Mouse (Mus musculus) ovary, adult 18-20 months (tissue): ENCODE data around the gene Lhfpl2.

ENCODE experiments used
- DNase-seq: peaks from one replicate; pipeline ENCODE4 v3.0.0; 2022; ENCODE audit warnings: low spot score, mixed read lengths

The Lhfpl2 gene

DNA sequence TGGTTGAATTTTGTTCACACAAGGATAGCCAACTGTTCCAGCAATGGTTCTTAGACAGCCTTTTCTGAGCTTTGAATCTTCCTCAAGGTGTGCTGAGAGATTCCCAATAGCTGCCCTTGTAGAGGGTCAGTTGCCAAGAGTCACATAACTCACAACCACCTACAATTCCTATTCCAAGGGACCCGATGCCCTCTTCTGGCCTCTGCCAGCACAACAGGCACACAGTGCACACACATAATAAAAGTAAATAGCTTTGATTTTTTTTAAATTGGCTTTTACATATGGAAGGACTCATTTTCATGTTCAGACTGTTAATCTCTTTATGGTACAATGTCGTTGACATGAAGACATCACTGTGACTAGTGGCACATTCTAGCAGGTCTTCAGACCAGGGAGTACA is 155.1 kb downstream of the Lhfpl2 start:
- no peak for DNase-seq

DNA sequence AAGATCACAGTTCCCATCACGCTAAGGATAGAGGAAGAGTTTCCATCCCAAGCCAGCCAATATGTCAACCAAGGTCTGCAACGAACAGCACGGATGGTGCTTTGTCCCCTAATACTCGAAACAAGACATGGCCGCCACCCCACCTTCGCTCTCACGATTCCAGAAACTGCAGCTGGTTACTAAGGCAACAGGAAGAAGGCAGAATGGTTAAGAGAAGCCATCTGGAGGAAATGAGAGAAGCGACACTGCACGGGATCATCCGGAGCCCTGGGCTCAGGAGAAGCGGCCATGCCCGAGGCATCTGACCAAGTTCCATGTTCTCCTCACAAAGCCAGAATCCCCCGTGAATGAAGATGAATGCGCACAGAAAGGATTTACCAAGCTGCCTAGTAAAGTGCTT is 166.0 kb downstream of the Lhfpl2 start:
- DNase-seq: no peak

DNA sequence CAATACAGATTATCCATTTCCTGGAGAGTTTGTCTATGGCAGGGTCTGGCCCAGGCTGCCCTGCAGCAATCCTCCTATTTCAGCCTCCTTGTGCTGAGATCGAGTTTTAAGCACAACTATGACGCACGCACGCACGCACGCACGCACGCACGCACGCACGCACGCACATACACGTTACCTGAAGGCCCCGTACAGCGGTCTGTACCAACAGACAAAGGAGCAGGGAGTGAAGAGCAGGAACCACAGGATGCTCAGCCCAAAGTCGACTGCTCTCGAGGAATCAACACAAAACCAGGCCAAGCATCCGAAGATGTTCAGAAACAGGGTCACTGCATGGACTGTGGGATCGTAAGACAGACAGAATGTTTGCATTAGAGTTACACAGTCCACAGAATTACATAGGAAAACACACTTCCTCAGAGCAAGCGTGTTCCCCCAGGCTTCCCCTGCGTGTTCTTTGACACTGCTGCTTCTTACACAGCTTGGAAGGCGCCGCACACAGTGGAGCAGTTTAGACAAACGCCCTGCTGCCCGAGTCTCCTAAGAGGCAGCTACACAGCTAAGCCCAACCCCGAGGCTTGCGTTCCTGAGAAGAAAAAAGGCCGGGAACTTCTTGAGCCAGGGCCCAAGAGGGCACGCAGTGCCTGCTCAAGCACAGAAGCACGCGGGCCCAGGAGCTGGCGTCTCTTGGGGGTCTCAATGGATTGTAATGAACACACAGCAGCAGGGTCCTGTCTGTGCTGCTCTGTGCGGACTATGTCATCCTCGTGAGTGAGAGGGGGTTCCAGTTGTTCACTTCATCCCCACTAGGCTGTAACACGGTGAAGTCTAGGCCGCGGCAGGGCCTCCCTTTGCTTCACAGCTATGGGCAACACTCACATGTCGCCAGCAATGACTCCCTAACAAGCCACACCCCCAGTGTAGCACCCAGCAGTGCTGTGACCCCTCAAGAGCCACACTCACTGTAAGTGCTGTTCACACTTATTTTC is 167.4 kb downstream of the Lhfpl2 start:
- no peak for DNase-seq

GRCm38 (mm10) chr13:94231871-94232270 is 174.3 kb downstream of the Lhfpl2 start:
- no peak for DNase-seq

DNA sequence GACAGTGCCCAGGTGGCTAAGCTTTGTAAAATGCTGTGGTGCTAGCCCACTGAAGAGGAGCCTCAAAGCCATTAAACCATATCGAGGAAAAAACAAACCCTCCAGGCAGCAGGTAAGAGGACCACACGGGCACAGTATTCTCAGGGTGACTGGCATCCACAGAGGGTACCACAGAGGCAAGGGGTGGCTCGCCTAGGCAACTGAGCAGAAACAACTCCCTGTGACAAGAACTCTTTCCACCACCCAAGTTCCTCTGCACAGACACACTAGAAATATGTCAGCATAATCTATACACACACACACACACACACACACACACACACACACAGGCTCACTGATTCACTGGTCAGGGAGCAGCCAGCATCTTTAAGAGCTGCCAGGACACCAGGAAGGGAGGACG is 181.9 kb downstream of the Lhfpl2 start:
- DNase-seq: no peak

DNA sequence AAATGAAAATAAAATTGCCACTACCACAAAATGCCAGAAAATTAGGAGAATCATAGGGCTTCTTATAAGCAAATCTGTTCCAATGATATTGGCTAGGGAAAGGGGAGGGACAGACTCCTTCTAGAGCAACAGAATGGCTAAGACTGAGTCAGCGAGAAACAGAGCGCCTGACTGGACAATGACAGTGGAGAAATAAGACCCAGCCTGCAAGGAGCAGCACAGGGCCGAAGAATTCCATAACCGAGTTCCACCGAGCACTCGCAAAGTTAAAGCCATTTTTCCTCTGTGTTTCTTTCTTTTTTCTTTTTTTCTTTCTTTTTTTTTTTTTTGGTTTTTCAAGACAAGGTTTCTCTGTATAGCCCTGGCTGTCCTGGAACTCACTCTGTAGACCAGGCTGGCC is 182.5 kb downstream of the Lhfpl2 start:
- DNase-seq: no peak

DNA sequence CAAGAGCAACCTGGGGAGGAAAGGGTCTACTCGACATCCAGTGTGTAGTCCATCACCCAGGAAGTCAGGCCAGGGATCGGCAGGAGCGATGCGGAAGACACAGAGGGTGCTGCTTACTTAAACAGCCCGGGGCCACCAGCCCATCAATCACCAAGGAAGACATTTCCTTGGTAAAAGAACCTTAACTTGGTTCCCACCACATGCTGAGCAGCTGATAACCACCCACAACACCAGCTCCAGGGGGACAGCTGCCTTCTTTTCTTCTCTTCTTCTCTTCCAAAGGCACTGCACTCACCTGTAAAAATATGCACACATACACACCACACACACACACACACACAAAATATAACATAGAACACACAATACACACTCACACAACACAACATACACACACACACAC is 183.3 kb downstream of the Lhfpl2 start:
- no peak for DNase-seq

DNA sequence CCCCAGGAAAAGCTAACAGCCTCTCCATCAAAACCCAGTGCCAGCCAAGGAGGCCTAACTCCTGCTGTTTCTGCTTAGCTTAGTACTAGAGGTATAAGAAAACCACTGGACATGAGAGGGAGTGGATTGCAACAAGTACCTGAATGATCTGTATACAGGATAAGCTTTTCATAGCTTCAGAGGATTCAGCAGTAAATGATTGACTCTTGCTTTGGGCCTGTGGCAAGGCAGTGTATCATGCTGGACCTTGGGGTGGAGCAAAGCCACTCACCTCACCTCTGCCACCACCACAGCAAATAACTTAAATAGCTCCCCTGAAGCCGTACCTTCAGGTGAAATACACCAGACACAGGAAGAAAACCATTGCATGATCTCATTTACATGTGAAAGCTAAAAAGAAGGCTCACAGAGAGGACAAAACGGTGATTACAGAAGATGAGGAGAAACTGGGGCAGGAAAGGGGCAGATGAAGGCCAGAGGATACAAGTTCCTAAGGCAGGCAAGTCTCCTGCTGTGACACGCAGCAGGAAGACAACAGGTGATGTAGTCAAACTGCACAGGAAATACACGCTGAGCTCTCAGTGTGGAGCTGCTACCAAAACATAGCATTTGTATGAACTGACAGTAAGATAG is 184.4 kb downstream of the Lhfpl2 start:
- no peak for DNase-seq

DNA sequence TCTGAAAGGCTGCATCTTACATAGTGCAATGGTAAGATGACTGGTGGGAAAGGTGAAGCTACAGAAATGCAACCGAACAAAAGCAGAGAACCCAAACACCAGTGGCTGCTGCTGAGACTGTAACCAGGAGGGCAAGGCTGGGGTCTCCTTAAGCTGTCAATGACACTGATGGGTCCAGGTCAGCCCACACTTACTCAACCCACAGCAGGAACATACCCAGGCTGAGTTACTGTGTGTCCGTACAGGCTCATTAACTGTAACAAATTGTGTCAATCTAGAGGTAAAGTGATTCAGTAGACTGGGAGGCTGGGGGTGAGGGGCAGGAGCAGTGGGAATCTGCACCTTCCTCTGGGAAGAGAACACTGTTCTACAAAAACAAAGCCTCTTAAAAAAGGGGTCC is 185.3 kb downstream of the Lhfpl2 start:
- no peak for DNase-seq
